Mouse (Mus musculus) monocyte, adult 2 months (primary cell): Measurements from ENCODE around the gene Mgrn1.

Experiments
- DNase-seq, 2 experiments: peaks; one replicate each; pipeline ENCODE4 v3.0.0; 2022; ENCODE audit warnings: low spot score in 2 of 2, low read depth in 1 of 2

Mgrn1 gene

DNA sequence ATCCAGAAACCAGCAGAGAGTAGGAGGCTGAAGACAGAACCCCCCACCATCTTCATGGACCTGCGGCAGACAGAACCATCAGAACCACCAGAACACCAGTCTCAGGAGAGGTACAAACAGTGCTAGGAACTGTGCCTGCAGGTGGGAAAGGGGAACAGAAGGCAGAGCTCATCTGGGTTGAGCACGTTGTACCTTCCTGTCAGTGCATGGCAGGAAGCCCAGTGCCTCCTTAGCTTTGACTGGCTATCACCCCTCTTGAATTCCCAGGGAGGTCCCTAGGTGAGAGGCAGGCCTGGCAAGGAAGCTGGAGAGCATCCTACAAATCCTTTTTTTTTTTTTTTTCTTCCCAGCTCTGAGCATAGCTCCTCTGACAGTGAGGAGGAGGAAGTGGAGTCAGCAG is 90.1 kb downstream of the Mgrn1 start:
- no peak for DNase-seq

DNA sequence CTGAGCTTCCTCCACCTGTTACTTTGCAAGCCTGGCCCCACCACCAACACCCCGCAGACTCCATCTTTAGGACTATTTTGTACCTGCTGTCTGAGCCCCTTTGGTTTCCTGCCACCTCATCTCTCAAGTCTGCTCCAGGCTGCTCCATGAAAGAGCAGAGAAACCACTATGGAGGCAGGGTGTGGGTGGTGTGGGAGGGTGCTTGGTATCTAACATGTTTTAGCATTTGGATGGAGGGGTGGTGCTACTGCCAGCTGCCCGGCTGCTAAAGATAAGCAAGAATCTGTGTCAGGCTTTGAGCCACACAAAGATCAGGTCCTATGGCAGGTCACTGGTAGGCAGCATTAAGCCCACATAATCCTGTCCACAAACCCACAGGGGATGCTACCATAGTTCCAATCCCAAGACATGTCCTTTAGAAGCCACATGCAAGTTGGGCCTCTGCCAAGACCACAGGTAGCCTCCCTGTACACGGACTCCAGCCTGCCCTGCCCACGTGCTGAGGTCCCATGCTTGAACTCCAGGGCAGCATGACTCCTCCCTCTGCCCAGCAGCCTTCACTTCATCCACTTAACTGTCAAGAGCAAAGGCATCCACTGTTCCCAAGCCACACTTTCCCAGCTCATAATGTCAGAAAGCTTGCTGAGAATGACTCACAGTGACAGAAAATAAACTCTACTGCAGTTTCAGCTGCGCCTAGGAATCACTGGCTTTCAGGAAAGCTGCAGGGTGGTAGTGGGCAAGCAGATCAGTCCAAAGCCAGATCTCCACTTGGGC is 92.4 kb downstream of the Mgrn1 start:
- no peak for DNase-seq

DNA sequence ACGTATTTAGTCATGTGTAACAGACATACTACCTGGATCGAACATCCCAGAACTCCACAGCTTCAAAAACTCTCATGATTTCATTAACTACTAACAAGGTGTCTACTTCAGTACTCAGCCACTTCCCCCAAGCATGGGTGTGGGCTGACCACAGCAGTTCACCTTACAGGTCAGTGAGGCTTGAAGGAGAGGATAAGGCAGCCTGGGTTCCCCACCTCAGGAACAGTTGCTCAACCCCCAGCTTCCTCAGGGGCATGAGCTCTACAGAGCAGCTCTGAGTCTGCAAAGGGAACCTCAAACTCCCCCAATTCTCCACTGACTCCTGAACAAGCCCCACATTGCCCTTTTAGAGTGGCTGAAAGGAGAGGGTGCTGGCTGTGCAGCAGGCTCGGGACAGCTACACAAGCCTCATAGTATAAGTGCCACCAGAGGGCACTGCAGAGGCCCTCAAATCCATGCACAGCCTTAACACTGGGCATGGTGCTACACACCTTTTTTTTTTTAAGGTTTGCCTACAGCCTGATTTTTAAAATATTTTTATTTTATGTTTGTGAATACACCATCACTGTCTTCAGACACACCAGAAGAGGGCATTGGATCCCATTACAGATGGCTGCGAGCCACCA is 93.8 kb downstream of the Mgrn1 start:
- DNase-seq, result no peak

DNA sequence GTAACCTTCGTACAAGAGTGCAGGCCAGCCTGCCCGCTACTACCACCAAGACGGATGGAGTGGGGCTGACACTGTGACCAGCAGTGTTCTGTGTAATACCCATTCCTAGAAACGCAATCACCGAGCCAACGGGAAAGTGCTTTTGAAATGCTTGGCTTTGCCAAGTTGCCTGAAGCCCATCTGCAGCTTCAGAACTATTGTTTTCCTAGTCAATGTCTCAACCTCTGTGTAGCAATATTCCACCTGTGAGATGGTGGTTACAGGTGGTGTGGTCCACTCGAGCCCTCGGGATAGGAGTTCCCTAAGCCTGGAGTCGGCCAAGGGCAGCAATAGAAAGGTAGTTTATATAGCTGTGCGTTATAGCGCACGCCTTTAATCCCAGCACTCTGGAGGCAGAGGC is 98.7 kb downstream of the Mgrn1 start:
- DNase-seq, result no peak
